Mouse (Mus musculus): ENCODE results near the gene Gramd4.

DNA sequence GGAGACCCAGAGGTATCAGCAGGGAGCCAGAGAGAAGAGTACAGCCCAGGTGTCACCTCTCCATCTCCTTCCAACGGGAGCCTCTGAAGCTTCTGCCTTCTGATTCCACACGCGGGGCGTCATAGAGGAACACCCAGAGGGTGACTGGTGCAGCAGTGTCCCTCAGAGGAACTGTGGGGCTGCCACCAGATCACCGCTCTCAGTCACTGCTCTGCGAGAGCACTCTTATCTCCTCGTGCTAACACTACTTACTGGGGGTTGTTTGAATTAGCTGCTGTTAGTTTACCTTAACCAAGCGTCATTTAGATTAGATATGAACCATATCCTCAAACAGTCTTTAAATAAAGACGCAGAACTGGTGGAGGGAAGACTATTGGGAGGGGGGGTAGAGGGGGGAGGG, 36.2 kb upstream of the Gramd4 start:
- TF ChIP-seq CTCF (conservative IDR thresholded peaks at IDR 0.05 in 1 of 2, IDR thresholded peaks at IDR 0.05 in 1 of 2; ENCODE audit: low read depth in 2 of 2, low read length in 2 of 2) (no peak), POLR2A (IDR thresholded peaks at IDR 0.05; ENCODE audit: low read depth, low read length) (no peak), ETS1 (conservative IDR thresholded peaks at IDR 0.05; ENCODE audit: low read depth, low read length) (no peak), BHLHE40 (IDR thresholded peaks at IDR 0.05; ENCODE audit: low read depth, low read length) (no peak), MXI1 (IDR thresholded peaks at IDR 0.05; ENCODE audit: low read depth, low read length) (no peak), GABPA (IDR thresholded peaks at IDR 0.05; ENCODE audit: insufficient replicate concordance, low read depth, low read length) (no peak)
